Mouse (Mus musculus): ENCODE measurements around the gene Fjx1.

Gene Fjx1

DNA sequence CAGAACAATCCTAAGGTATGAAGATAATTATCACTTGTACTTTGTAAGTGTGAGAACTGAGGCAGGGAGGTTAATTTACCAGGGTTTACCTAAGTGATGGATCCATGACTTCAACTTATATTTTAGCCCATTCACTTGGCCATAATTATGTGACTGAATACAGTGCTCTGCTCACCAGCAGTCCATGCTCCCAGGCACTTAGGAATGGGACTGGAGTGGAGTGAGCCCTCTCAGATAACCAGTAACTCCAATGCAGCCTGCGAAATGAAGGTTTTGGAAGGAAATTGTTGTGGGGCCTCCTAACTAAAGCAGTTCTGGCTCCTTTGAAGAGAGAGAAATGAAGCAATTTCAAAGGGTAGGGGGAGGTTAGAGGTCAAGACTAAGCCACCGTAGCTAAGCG, 25.9 kb downstream of the Fjx1 start:
- no peak for DNase-seq (ENCODE audit: low spot score)

DNA sequence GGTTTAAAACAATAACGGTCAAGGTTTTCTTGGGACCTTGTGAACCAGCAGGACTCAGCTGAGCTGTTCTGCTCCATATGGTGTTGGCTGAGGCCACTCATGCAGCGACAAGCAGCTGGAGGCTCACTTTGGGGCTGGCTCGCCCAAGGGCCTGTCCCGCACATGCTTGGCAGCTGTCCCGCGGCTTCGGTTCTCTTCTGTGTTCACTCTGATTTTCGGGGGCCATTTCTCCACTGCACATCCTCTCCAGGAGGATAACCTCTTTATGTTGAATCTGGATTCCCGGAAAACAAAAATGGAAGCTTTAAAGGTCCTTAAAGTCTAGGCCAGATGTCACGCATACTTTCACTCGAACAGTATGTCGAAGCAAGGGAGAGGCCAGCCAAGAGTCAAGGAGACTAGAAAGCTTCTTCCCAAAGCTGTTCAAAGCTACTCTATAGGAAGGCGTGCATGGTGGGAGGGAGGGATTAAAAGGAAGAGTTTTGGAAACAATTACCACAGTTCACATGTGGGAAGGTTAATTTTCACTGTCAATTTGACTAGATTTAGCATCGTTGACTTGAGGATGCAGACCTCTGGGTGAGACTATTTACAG, 36.1 kb downstream of the Fjx1 start:
- no peak for DNase-seq (ENCODE audit: low spot score)

DNA sequence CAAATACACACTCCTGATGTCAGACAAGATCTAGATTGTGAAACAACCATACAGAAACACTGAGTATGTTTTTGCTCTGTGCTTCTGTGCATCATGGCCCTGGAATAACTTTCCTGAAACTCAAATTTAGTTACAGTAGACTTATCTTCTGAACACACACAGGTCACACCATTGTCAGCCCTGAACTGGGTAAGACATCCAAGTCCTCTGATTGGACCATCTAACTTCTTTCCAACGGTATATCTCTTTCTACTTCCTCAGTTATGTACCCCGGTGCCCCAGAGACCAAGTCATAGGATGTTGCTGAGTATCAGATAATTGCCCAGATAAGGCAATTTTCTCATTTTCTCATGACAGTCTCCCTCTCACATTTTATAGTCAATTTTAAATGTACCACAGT, 39.6 kb downstream of the Fjx1 start:
- DNase-seq (ENCODE audit: low spot score): no peak

DNA sequence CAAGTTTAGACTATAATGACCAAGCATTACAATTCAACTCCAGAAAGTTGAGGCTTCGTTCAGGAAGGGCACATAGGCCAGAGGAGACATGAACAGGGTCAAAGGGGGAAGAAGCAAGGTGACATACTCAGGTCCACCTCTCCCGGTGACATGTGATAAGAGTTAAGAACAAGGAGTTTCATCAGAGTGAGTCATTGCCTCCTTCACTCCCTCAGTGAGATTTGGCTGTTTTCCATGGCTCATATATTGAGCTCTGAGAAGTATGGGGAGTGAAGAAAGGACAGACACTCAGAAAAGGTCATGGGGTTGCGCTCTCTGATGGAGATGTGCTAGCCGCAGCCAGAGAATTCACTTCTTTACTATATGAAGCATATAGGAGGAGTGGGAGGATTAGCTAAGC, 41.7 kb downstream of the Fjx1 start:
- DNase-seq (ENCODE audit: low spot score): peak; percentile 11

DNA sequence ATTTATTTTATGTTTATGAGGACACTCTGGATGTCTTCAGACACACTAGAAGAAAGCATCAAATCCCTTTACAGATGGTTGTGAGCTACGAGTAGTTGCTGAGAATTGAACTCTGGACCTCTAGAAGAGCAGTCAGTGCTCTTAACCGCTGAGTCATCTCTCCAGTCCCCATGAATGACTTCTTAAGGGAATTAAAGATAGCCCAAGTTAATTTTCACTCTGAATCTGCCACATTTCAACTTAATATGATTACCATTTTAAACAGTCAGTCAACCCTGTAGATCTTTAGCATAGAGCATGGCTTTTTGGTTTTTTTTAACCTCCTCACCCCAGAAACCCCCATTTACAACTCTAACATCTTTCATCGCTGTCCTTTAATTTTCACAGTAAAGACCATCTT, 42.6 kb downstream of the Fjx1 start:
- DNase-seq (ENCODE audit: low spot score): no peak

DNA sequence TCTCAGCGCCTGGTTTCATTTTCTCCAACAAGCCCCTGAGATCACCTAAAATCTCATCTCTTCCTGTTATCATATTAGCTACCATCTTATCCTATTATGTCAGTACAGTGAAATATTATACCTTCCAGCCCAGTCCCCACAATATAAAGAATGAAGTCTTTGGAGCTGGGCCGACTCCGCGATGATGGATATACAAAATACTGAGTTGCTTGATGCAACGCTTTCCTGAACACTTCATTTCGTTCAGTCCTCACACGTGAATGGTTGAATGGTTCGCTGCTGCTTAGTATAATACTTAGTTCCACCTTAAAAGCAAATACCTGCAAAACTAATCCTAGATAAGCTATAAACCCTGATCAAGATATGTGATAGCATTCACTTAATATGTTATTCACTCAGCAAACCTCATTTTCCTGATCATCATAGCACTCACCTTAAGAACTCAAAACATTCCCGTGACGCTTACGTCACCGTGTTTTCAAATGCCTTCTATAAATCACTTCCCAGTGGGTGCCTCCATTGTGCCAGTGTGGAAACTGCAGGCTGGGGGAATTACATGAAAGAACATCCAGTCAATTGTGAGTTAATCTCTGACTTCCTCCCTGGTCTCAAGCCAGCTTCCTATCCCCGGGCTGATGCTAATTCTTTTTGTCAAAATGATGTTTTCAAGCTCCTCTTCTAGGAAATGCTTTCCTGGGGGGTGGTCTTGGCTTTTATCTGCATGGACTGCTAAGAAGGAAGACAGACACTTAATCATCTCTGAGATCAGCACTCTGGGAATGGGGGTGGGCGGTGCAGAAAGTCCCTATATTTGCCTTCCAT, 44.7 kb downstream of the Fjx1 start, which contains the start of gene Trim44:
Gene Trim44, minus strand, starts transcription at position 466 of the 822 bp plus-strand sequence.
- DNase-seq (ENCODE audit: low spot score): no peak

DNA sequence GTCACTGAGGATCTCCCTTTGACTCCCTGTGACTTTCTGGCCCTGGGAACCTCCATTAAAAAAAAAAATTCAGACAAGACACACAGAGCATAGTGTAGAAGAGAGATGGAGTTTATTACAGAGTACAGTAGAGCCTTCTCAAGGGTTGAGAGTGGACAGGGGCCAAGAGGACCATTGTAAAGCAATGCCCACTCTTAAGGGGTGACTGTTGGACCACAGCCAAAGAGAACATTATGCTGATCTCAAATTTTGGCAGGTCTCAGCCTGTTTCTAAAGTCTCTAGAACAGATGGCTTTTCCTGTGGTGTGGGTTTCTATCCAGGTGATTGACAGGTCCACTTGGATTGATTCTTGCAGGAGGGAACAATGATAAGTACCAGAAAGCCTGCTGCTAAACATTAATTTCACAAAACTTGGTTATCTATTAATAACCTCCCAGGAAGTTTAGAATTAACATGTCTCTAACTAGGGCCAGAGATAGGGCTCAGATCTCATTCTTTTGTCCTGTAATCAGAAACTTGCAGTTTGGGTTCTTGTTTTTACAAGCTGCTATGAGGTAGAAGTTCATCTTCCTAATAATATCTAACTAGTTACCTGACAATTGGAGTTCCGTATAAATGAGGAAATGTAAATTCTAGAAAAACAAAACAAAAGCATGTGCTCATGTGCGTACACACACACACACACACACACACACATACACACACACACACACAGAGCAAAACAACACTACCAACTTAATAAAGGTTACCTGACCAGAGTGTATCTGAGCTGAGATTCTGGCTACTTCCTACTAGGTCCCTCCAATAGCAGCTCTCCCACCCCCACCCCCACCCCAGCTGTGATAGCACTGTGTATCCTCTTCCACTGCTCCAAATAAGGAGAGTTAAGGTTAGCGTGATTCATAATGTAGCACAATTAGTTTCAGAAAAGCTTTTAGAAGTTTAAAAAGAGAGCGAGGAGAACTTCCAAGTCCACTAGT, 45.7 kb downstream of the Fjx1 start:
- DNase-seq (ENCODE audit: low spot score): no peak

DNA sequence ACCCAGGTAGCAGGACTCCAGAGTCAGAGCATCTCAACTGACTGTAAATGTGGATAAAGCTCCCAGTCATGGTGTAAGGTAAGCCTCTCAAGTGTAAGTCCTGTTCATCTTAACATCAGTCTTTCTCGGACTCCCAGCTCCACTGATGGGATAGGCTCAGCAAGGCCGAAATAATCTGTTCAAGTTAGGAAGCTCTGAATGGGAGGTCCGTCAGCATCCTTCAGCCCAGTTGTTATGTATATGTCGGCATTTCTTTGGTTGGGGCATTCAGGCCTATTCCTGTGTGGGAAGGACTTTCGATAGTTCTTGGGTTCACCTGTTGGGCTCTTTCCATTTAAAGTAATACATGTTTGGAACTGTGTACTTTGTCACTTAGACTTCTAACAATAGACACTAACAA, 48.3 kb downstream of the Fjx1 start:
- no peak for DNase-seq (ENCODE audit: low spot score)

DNA sequence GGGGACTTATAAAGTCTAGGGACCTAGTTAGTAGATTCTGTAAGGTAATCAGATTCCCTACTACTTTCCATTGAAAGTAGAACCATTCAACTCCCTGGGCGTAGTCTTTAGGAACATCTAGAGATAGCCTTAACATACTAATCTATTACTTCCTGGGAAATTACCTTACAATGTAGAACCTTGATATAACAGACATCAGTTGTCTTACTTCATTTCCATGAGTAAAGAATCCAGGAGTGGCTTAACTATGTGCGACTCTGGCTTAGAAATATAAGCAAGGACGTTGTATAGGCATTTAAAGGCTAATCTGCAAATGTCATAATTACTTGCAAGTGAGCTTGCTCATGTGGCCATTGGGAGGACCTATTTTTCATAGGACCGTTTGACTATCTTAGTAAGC, 49.0 kb downstream of the Fjx1 start:
- no peak for DNase-seq (ENCODE audit: low spot score)

DNA sequence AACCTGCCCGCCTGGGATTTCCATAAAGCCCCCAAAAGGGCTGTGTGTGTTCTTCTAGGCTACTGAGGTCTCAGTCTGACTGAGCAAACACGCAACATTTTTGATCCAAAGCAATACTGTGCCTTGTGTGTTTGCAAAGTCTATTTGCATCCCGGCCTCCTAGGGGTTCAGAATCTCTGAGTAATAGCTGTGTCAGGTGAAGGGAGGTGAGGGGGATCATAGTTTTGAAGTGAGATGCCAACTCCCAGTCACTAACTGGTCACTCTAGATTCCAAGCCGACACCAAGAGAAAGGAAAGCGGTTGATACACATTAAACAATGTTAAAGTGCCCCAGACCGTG, 51.0 kb downstream of the Fjx1 start:
- DNase-seq (ENCODE audit: low spot score): no peak

DNA sequence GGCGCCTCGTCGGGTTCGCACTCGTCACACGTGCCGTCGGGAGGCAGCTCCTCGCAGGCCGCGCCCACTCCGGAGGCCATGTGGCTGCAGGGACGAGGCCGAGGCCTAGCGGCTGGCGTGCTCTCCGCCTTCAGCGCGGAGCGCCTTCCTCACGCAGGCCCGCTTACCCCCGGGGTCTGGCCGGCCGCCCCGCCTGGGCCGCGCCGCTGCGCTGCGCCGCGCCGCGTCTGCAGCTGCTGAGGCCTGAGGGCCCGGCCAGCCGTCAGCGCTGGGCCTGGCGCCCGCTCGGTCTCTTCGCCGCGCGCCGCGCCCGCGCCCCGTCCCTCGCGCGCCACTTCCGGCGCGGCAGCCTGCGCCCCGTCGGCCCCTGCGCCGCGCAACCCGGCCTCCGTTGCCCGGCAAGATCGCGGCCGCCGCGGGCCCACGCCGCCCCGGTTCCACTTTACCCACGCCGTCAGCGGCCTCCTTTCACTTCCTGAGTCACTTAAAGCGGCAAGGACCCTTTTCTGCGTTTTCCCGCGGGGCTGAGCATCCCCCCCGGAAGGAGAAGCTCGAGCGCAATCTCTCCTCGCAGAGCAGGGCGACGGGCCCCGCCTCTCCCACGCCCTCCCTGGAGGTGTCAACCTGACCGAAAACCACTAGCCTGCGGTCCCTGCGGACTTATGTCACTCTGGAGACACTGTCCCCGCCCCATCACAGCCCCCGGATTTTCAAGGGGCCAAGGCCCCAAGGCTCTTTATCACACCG, 51.5 kb downstream of the Fjx1 start:
- peak; percentile 92 for DNase-seq (ENCODE audit: low spot score)

DNA sequence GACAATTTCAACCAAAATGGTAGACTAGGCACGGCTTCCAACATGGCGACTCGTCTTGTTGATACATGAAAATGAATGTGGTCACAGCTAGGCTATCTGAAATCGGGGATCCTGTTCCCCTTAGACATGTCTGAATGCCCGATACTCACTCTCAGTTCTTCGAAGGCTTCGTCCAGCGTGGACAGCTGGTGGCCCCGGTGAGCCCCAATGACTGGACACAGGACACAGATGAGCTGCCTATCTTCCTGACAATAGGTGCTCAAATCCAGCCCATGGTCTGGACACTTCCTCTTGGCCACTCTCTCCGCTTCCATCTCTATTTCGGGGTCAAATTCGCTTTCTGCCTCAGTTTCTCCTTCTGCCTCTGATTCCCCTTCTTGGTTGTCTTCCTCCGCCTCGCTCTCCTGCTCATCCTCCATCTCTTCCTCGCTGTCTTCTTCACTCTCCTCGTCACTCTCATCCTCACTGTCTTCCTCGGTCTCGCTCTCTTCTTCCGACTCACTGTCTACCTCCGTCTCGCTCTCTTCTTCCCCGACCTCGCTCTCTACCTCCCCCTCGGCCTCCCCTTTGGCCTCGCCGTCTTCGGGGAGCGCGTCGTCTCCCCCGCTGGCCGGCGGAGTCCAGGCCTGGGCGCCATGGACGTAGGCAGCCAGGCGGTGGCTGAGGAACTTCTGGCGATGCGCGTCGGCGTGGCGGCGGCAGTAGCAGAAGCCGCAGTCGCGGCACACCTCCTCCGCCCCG, 52.3 kb downstream of the Fjx1 start:
- DNase-seq (ENCODE audit: low spot score): no peak
